Mouse (Mus musculus) R1 (cell line): ENCODE measurements around the gene Jmjd1c.
A peak's percentile ranks its signal among the peaks of the same experiment; 100 is the strongest.

Source experiments
- DNase-seq: peaks from one replicate; pipeline ENCODE4 v3.0.0-alpha.2; 2018; ENCODE audit warnings: low read depth, low spot score

The Jmjd1c gene

GRCm38 (mm10) chr10:67297175-67297855 lies 201.4 kb downstream of the Jmjd1c start:
- DNase-seq = no peak

GRCm38 (mm10) chr10:67298856-67299255 lies 202.9 kb downstream of the Jmjd1c start:
- DNase-seq = no peak

- no peak for DNase-seq
Measured at GRCm38 (mm10) chr10:67299285-67299684, 203.4 kb downstream of the Jmjd1c start.

GRCm38 (mm10) chr10:67301046-67301445 lies 205.1 kb downstream of the Jmjd1c start:
- DNase-seq = no peak

GRCm38 (mm10) chr10:67302340-67302739 lies 206.4 kb downstream of the Jmjd1c start:
- DNase-seq = peak; percentile 25
